Mouse (Mus musculus) stomach, postnatal 0 days (tissue): ENCODE measurements around the gene Tldc2.

Experiments
- CTCF ChIP-seq: IDR thresholded peaks from 2 replicates; pipeline ENCODE4 v1.5.1; 2016; ENCODE audit warnings: antibody characterized with exemption, low read depth, mild to moderate bottlenecking, moderate library complexity
- EP300 ChIP-seq: optimal IDR thresholded peaks from 2 replicates; pipeline ENCODE3; 2016; ENCODE audit warnings: antibody characterized with exemption

DNA sequence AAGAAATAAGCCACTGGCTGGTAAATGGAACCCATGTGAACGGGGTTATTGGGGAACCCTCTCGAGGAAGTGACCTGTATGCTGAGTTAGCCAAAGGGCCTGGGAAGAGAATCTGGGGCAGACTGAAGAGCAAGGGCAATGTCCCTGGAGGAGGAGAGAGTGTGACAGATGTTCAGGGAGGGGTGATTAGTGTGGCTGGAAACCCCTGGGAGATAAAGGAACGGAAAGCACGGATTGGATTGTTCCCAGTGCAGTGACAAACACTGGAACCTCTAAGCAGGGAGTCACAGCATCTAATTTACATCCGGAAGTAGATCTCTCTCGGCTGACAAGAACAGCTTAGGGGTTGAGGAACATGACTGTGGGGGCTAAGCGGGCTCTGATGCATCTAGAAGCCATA, 4.9 kb upstream of the Tldc2 start:
- no peak for TF ChIP-seq EP300
- no peak for TF ChIP-seq CTCF
